Mouse (Mus musculus) kidney, embryonic 15.5 days (tissue): ENCODE results near the gene Ap1m1. TPM values are rescaled to one million over a fixed set of nuclear protein-coding genes. Genes with fewer than 3 reads are reported as not detected.

Experiments
- ATAC-seq: fragments of 200-750 bp; cut with Nextera tagmentation; replicated peaks from 2 replicates; pipeline ENCODE4 v1.8.0; 2017; ENCODE audit warnings: moderate TSS enrichment; ENCODE audit not compliant: low FRiP score
- H3K27ac ChIP-seq: fragments of 300-500 bp; sonication (generic); 2 replicates; pipeline ENCODE4 v1.5.1; 2015; ENCODE audit warnings: mild to moderate bottlenecking, inconsistent platforms
- H3K27me3 ChIP-seq: fragments of 300-500 bp; sonication (generic); 2 replicates; pipeline ENCODE4 v1.6.1; 2015; ENCODE audit warnings: inconsistent platforms
- H3K36me3 ChIP-seq: fragments of 300-500 bp; sonication (generic); 2 replicates; pipeline ENCODE4 v1.6.1; 2015; ENCODE audit warnings: inconsistent platforms
- H3K4me1 ChIP-seq: fragments of 300-500 bp; sonication (generic); 2 replicates; pipeline ENCODE4 v1.6.1; 2015; ENCODE audit warnings: inconsistent platforms
- H3K4me2 ChIP-seq: fragments of 300-500 bp; sonication (generic); 2 replicates; pipeline ENCODE4 v1.6.1; 2015; ENCODE audit warnings: moderate library complexity, mild to moderate bottlenecking, inconsistent platforms
- H3K4me3 ChIP-seq: fragments of 300-500 bp; sonication (generic); replicated peaks from 2 replicates; pipeline ENCODE4 v1.5.1; 2015; ENCODE audit warnings: mild to moderate bottlenecking, inconsistent platforms
- H3K9ac ChIP-seq: fragments of 300-500 bp; sonication (generic); 2 replicates; pipeline ENCODE4 v1.6.1; 2015; ENCODE audit warnings: mild to moderate bottlenecking, inconsistent platforms
- H3K9me3 ChIP-seq: fragments of 300-500 bp; sonication (generic); replicated peaks from 2 replicates; pipeline ENCODE4 v1.6.1; 2016; ENCODE audit warnings: inconsistent platforms
- WGBS: fragments of 180-500 bp; shearing (Covaris S2); methylation state at CpG from one replicate; pipeline ENCODE4 v1.1.7; 2015; ENCODE audit warnings: mixed read lengths; 5-methylcytosine and 5-hydroxymethylcytosine counted together
- polyA plus RNA-seq: library from polyadenylated mRNA; unstranded; fragments of >200 nt; fragmentation: Nextera tagmentation; extraction: Ambion mirVana; gene quantifications from 2 replicates; pipeline ENCODE4 v1.2.1, GENCODE M21; 2015

Gene Ap1m1
- polyA plus RNA-seq: 123 and 138 TPM in 2 replicates

DNA sequence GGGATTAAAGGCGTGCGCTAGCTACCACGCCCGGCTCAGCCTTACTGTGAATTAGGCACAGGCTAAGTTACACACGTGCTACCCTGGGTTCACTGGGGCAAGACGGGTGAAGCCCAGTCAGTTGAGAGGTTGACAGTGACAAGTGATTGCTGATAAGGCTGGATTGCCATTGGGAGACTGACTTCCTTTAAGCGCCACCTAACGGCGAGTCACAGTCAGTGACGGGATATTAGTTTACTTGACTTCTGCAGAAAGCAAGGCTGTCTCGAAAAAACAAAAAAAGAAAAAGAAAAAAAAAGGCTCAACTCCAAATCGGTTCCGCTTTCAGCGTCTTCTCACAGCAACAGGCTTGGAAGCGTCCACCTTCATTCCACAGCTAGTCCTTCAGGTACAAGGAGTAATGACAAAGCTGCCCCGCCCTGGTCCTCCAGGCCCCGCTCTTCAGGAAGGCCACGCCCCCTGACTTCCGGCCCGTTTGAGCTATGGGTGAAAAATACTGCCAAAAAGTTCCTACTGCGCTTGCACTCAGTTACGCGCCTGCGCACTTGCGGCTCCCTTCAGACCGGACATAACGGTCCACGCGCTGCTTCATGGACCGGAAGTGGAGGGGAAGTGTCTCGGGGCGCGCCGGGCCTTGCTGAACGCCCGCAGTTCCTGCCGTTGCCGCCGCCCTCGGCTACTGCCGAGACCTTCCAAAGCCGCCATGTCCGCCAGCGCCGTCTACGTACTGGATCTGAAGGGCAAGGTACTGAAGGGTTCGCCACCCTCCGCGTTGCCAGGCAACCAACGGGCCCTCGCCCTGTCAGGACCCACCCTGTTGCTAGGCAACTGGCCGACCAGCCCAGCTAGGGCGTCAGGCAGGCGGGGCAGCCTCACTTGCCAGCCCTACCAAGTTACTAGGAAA is at the start of gene Ap1m1:
TSS of gene Ap1m1 (plus strand) at position 520 of the 904 bp plus-strand sequence.
- Histone ChIP-seq H3K9ac (peak within 1 kb of the TSS; percentile 58), H3K4me3 (peak within 1 kb of the TSS; percentile 77), H3K27me3 (no peaks in the 10 kb centered on the region), H3K4me2 (peak within 1 kb of the TSS; percentile 76), H3K27ac (peak within 1 kb of the TSS; percentile 97), H3K4me1 (peaks cover 20% of the 10 kb centered on the region), H3K9me3 (no peaks in the 10 kb centered on the region), H3K36me3 (peaks cover 10% of the 10 kb centered on the region)
- ATAC-seq: peak; percentile 97
- WGBS: under 1% methylated on average over 54 of the region's 54 CpGs

DNA sequence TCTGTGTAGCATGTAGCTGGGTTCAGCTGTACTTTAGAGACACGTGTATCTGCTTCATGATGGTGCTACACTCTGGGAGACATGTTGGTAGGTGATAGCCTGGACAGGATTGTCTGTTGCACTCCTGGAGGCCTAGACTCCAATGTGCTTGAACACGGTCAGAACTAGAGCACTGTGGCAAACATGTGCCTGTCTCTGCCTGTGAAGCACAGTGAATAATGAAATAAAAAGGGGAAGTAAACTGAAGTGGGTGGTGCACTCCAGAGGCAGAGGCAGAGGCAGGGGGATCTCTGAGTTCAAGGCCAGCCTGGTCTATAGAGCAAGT is 49.6 kb upstream of the Ap1m1 start:
- Histone ChIP-seq H3K36me3 (no peaks in the 10 kb centered on the region), H3K27me3 (no peaks in the 10 kb centered on the region), H3K9ac (no peak overlapping the region), H3K9me3 (no peaks in the 10 kb centered on the region), H3K4me3 (no peak overlapping the region), H3K27ac (no peak overlapping the region), H3K4me1 (no peaks in the 10 kb centered on the region), H3K4me2 (no peak overlapping the region)
- ATAC-seq: no peak
- 92% methylated on average over 2 of the region's 2 CpGs for WGBS

GRCm38 (mm10) chr8:72192065-72192464 is 47.8 kb upstream of the Ap1m1 start:
- ATAC-seq: no peak
- Histone ChIP-seq H3K9ac (no peak overlapping the region), H3K9me3 (no peaks in the 10 kb centered on the region), H3K4me2 (no peak overlapping the region), H3K27me3 (no peaks in the 10 kb centered on the region), H3K36me3 (no peaks in the 10 kb centered on the region), H3K4me3 (no peak overlapping the region), H3K4me1 (no peaks in the 10 kb centered on the region), H3K27ac (no peak overlapping the region)

DNA sequence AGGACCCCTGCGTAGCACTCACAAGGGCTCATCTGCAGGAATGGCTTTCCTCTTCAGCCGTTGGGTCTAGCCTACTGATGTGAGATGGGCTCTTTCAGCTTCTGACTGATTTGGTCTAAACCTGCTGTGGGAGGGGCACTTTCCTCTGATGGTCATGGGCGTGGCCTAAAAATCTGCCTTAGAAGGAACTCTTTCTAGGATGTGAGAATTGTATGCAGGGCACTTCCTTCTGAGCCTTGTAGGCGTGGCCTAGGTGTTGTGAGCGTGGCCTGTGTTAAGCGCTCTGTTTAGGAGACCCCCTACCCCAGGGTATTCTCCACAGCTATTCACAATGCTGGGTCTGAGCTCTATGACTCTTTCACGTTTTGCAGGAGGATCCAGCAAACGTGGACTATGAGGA is 41.8 kb upstream of the Ap1m1 start:
- no peak for ATAC-seq
- Histone ChIP-seq H3K27ac (no peak overlapping the region), H3K9me3 (peaks cover 6% of the 10 kb centered on the region; the same call in 1 of the 2 replicates), H3K27me3 (no peaks in the 10 kb centered on the region), H3K36me3 (no peaks in the 10 kb centered on the region), H3K4me1 (no peaks in the 10 kb centered on the region), H3K4me2 (no peak overlapping the region), H3K9ac (no peak overlapping the region), H3K4me3 (no peak overlapping the region)
- 67% methylated on average over 8 of the region's 8 CpGs for WGBS

- peaks cover 6% of the 10 kb centered on the region; the same call in 1 of the 2 replicates for H3K9me3 ChIP-seq
- no peaks in the 10 kb centered on the region for H3K27me3 ChIP-seq
- WGBS: 80% methylated on average over 1 of the region's 1 CpGs
- H3K4me1 ChIP-seq: no peaks in the 10 kb centered on the region
- H3K4me2 ChIP-seq: no peak overlapping the region
- no peak overlapping the region for H3K27ac ChIP-seq
- no peak overlapping the region for H3K4me3 ChIP-seq
- H3K9ac ChIP-seq: no peak overlapping the region
- no peak for ATAC-seq
- H3K36me3 ChIP-seq: no peaks in the 10 kb centered on the region
Observed at GRCm38 (mm10) chr8:72208582-72208981, 31.2 kb upstream of the Ap1m1 start.

GRCm38 (mm10) chr8:72210222-72210621 is 29.6 kb upstream of the Ap1m1 start:
- WGBS: 75% methylated on average over 4 of the region's 4 CpGs
- ATAC-seq: no peak
- peaks cover 8% of the 10 kb centered on the region; the same call in 1 of the 2 replicates for H3K27me3 ChIP-seq
- no peaks in the 10 kb centered on the region for H3K36me3 ChIP-seq
- no peak overlapping the region for H3K27ac ChIP-seq
- H3K4me1 ChIP-seq: no peaks in the 10 kb centered on the region
- no peak overlapping the region for H3K4me2 ChIP-seq
- H3K9me3 ChIP-seq: no peaks in the 10 kb centered on the region
- no peak overlapping the region for H3K4me3 ChIP-seq
- H3K9ac ChIP-seq: no peak overlapping the region

DNA sequence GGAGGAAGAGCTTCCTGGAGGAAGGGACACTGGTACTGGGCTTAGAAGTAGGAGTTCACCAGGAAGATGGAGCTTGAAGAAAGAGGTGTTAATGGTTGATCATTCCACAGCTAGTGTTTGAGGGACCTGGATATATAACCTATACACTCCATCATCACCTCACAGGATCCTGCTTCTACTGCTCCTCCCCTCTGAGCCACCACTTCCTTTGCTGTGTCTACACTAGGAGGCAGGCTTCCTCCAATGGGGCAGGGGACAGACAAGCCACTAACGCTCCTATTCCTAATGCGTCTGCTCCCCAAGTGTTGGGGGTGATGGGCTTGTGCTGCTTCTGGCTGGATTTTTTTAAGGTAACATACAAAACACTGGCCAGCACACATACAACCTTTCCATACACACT is 29.1 kb upstream of the Ap1m1 start:
- no peak for ATAC-seq
- 68% methylated on average over 2 of the region's 2 CpGs for WGBS
- Histone ChIP-seq H3K36me3 (no peaks in the 10 kb centered on the region), H3K4me3 (no peak overlapping the region), H3K27ac (no peak overlapping the region), H3K9me3 (no peaks in the 10 kb centered on the region), H3K27me3 (peaks cover 10% of the 10 kb centered on the region; the same call in 1 of the 2 replicates), H3K9ac (no peak overlapping the region), H3K4me1 (no peaks in the 10 kb centered on the region), H3K4me2 (no peak overlapping the region)

GRCm38 (mm10) chr8:72211846-72212245 is 28.0 kb upstream of the Ap1m1 start:
- Histone ChIP-seq H3K27me3 (peaks cover 13% of the 10 kb centered on the region; the same call in 1 of the 2 replicates), H3K4me2 (no peak overlapping the region), H3K9me3 (no peaks in the 10 kb centered on the region), H3K27ac (no peak overlapping the region), H3K4me1 (no peaks in the 10 kb centered on the region), H3K9ac (no peak overlapping the region), H3K4me3 (no peak overlapping the region), H3K36me3 (no peaks in the 10 kb centered on the region)
- WGBS: 78% methylated on average over 1 of the region's 1 CpGs
- no peak for ATAC-seq

GRCm38 (mm10) chr8:72212751-72213150 is 27.1 kb upstream of the Ap1m1 start, which contains the start of gene Cib3:
Gene Cib3, minus strand, starts transcription at chr8:72212837.
- WGBS: 53% methylated on average over 4 of the region's 4 CpGs
- ATAC-seq: no peak
- peaks cover 15% of the 10 kb centered on the region; the same call in 1 of the 2 replicates for H3K27me3 ChIP-seq
- no peak within 1 kb of the TSS for H3K4me2 ChIP-seq
- no peaks in the 10 kb centered on the region for H3K4me1 ChIP-seq
- H3K36me3 ChIP-seq: no peaks in the 10 kb centered on the region
- H3K9me3 ChIP-seq: no peaks in the 10 kb centered on the region
- no peak within 1 kb of the TSS for H3K9ac ChIP-seq
- no peak within 1 kb of the TSS for H3K4me3 ChIP-seq
- H3K27ac ChIP-seq: no peak within 1 kb of the TSS

DNA sequence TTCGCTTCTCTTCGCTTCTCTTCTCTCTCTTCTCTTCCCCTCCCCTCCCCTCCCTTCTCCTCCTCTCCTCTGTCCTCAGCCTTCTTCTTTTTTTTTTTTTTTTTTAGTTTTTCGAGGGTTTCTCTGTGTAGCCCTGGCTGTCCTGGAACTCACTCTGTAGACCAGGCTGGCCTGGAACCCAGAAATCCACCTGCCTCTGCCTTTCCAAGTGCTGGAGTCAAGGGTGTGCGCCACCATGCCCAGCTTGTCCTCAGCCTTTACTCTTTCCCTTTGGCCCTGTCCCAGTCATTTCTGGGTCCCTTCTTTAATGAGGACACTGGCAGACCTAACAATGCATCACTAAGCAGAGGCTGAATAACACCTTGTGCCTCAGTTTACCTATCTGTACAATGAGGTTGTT is 26.3 kb upstream of the Ap1m1 start, which contains the start of gene Gm11034:
TSS of gene Gm11034 (minus strand) at position 101 of the 400 bp plus-strand sequence.
- 73% methylated on average over 4 of the region's 4 CpGs for WGBS
- no peak for ATAC-seq
- no peak within 1 kb of the TSS for H3K27ac ChIP-seq

DNA sequence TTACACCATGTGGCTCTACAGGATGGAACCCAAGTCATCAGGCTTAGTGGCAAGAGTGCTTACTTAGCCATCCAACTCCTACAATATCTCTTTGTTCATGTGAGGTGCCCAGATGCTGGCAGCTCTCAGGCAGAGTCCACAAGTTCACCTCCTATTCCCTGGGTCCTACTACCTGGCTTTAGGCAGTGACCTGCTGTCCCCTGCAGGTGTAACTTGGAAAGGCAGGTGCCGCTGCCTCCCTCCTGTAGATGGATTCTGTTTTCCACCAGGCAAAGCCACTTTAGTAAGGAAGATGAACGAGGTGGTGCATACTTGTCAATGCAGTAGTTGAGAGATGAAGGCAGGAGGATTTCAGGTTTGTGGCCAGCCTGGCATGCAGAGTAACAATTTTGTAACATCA is 24.8 kb upstream of the Ap1m1 start:
- peaks cover 15% of the 10 kb centered on the region; the same call in 1 of the 2 replicates for H3K27me3 ChIP-seq
- H3K4me1 ChIP-seq: no peaks in the 10 kb centered on the region
- H3K4me2 ChIP-seq: no peak overlapping the region
- H3K36me3 ChIP-seq: no peaks in the 10 kb centered on the region
- no peak overlapping the region for H3K27ac ChIP-seq
- no peaks in the 10 kb centered on the region for H3K9me3 ChIP-seq
- H3K4me3 ChIP-seq: no peak overlapping the region
- 42% methylated on average over 2 of the region's 2 CpGs for WGBS
- no peak overlapping the region for H3K9ac ChIP-seq
- no peak for ATAC-seq

More for the DNA sequence above, 26.3 kb upstream of the Ap1m1 start, which contains the start of gene Gm11034:
- H3K4me3 ChIP-seq: no peak within 1 kb of the TSS
- no peaks in the 10 kb centered on the region for H3K4me1 ChIP-seq
- H3K9me3 ChIP-seq: no peaks in the 10 kb centered on the region
- H3K36me3 ChIP-seq: no peaks in the 10 kb centered on the region
- H3K9ac ChIP-seq: no peak within 1 kb of the TSS
- no peak within 1 kb of the TSS for H3K4me2 ChIP-seq
- peaks cover 15% of the 10 kb centered on the region; the same call in 1 of the 2 replicates for H3K27me3 ChIP-seq

GRCm38 (mm10) chr8:72215871-72216270 is 23.9 kb upstream of the Ap1m1 start:
- no peak overlapping the region for H3K4me3 ChIP-seq
- no peak overlapping the region for H3K4me2 ChIP-seq
- H3K9ac ChIP-seq: no peak overlapping the region
- H3K4me1 ChIP-seq: peaks cover 7% of the 10 kb centered on the region
- no peak for ATAC-seq
- H3K27me3 ChIP-seq: peaks cover 15% of the 10 kb centered on the region; the same call in 1 of the 2 replicates
- H3K36me3 ChIP-seq: 0 out of 2 replicates have a peak, but pooled peaks cover under 1% of the 10 kb centered on the region
- H3K27ac ChIP-seq: no peak overlapping the region
- 35% methylated on average over 1 of the region's 1 CpGs for WGBS
- H3K9me3 ChIP-seq: no peaks in the 10 kb centered on the region
